Mouse (Mus musculus) limb, embryonic 15.5 days (tissue): ENCODE data around the gene Stoml1. TPM values are rescaled to one million over a fixed set of nuclear protein-coding genes. Genes with fewer than 3 reads are reported as not detected.

Experiments
- ATAC-seq: fragments of 200-750 bp; cut with Nextera tagmentation; 2 replicates; pipeline ENCODE4 v1.8.0; 2017; ENCODE audit warnings: low read depth, moderate TSS enrichment; ENCODE audit not compliant: insufficient number of reproducible peaks, low FRiP score, low TSS enrichment
- H3K27ac ChIP-seq: fragments of 300-500 bp; sonication (generic); 2 replicates; pipeline ENCODE4 v1.5.1; 2015; ENCODE audit warnings: moderate library complexity, mild to moderate bottlenecking, inconsistent platforms
- H3K27me3 ChIP-seq: fragments of 300-500 bp; sonication (generic); 2 replicates; pipeline ENCODE4 v1.6.1; 2015; ENCODE audit warnings: inconsistent platforms
- H3K36me3 ChIP-seq: fragments of 300-500 bp; sonication (generic); 2 replicates; pipeline ENCODE4 v1.6.1; 2015; ENCODE audit warnings: inconsistent platforms
- H3K4me1 ChIP-seq: fragments of 300-500 bp; sonication (generic); 2 replicates; pipeline ENCODE4 v1.6.1; 2015; ENCODE audit warnings: inconsistent platforms
- H3K4me2 ChIP-seq: fragments of 300-500 bp; sonication (generic); 2 replicates; pipeline ENCODE4 v1.6.1; 2015; ENCODE audit warnings: mild to moderate bottlenecking, inconsistent platforms
- H3K4me3 ChIP-seq: fragments of 300-500 bp; sonication (generic); 2 replicates; pipeline ENCODE4 v1.5.1; 2015; ENCODE audit warnings: mild to moderate bottlenecking, inconsistent platforms
- H3K9ac ChIP-seq: fragments of 300-500 bp; sonication (generic); 2 replicates; pipeline ENCODE4 v1.6.1; 2015; ENCODE audit warnings: inconsistent platforms
- H3K9me3 ChIP-seq: fragments of 300-500 bp; sonication (generic); 2 replicates; pipeline ENCODE4 v1.6.1; 2016; ENCODE audit warnings: inconsistent platforms
- WGBS: fragments of 180-500 bp; shearing (Covaris S2); methylation state at CpG from one replicate; pipeline ENCODE4 v1.1.7; 2015; 5-methylcytosine and 5-hydroxymethylcytosine counted together
- polyA plus RNA-seq: library from polyadenylated mRNA; unstranded; fragments of >200 nt; fragmentation: Nextera tagmentation; extraction: Ambion mirVana; gene quantifications from 2 replicates; pipeline ENCODE4 v1.2.1, GENCODE M21; 2015

Stoml1 gene
- polyA plus RNA-seq, 1 experiment from 2014 or later: 35.5 TPM

- Histone ChIP-seq H3K36me3 (peaks cover 24% of the 10 kb centered on the region), H3K27me3 (no peaks in the 10 kb centered on the region), H3K4me2 (no peak overlapping the region), H3K27ac (peak overlapping the region; percentile 58), H3K9ac (no peak overlapping the region), H3K4me1 (peaks cover 42% of the 10 kb centered on the region), H3K9me3 (no peaks in the 10 kb centered on the region), H3K4me3 (no peak overlapping the region)
- WGBS: 86% methylated on average over 6 of the region's 6 CpGs
- no peak for ATAC-seq
Measured at GRCm38 (mm10) chr9:58297065-58297464, 44.1 kb downstream of the Stoml1 start.

GRCm38 (mm10) chr9:58297961-58298477 lies 45.1 kb downstream of the Stoml1 start:
- ATAC-seq: peak; percentile 64; the same call in 1 of the 2 replicates

DNA sequence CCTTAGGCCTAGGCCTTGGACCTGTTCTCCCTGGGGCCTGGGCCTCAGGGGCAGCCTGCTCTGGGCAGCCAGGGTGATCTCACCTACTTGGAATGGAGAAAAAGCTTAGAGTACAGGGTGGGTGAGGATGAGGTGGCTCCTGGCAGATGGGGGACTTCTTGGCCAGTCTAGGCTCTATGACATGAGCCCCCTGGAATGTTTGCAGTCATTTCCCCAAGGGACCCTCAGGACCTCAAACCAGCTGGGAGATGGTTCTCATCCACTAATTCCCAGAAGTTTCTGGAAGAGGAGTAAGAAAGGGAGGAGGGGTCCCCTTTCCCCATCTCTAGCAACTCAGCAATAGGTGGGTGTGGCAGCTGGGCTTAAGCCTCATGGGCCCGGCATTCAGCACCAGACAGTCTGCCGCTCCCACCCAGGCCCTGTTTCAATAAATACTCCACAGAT lies 46.4 kb downstream of the Stoml1 start:
- peak overlapping the region; percentile 61 for H3K27ac ChIP-seq
- no peak overlapping the region for H3K4me3 ChIP-seq
- H3K36me3 ChIP-seq: 0 out of 2 replicates have a peak, but pooled peaks cover 9% of the 10 kb centered on the region
- H3K9ac ChIP-seq: no peak overlapping the region
- no peak overlapping the region for H3K4me2 ChIP-seq
- 29% methylated on average over 2 of the region's 2 CpGs for WGBS
- H3K27me3 ChIP-seq: no peaks in the 10 kb centered on the region
- ATAC-seq: peak; percentile 21; the same call in 1 of the 2 replicates
- H3K4me1 ChIP-seq: peaks cover 59% of the 10 kb centered on the region
- no peaks in the 10 kb centered on the region for H3K9me3 ChIP-seq

More at GRCm38 (mm10) chr9:58297961-58298477, 45.1 kb downstream of the Stoml1 start:
- Histone ChIP-seq H3K4me3 (no peak overlapping the region), H3K36me3 (peaks cover 20% of the 10 kb centered on the region), H3K9me3 (no peaks in the 10 kb centered on the region), H3K9ac (no peak overlapping the region), H3K27ac (peak overlapping the region; percentile 58; the same call in 1 of the 2 replicates), H3K4me1 (peaks cover 46% of the 10 kb centered on the region), H3K4me2 (no peak overlapping the region), H3K27me3 (no peaks in the 10 kb centered on the region)
- 34% methylated on average over 4 of the region's 4 CpGs for WGBS

DNA sequence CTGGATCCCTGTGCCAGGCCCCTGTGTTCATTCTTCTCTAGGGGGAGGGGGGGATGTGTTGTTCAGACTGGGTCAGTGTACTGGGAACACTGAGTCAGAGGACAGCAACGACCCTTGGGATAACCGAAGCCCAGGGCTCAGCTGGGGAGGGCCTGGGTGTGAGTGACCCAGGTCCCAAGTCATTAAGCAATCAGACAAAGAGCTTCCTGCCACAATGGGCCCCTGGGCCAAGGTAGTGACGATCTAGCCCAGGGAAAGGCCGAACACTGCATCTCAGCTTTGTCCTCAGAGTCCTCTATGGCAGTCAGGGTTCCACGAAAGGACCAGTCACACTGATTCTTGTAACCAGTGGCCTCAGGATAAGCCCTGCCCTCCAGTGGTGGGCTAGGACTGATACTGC lies 50.2 kb downstream of the Stoml1 start:
- no peak overlapping the region for H3K4me3 ChIP-seq
- no peaks in the 10 kb centered on the region for H3K27me3 ChIP-seq
- 65% methylated on average over 5 of the region's 5 CpGs for WGBS
- no peak overlapping the region for H3K4me2 ChIP-seq
- no peak for ATAC-seq
- no peak overlapping the region for H3K9ac ChIP-seq
- H3K9me3 ChIP-seq: no peaks in the 10 kb centered on the region
- peaks cover 72% of the 10 kb centered on the region for H3K4me1 ChIP-seq
- 0 out of 2 replicates have a peak, but pooled peaks cover 4% of the 10 kb centered on the region for H3K36me3 ChIP-seq
- H3K27ac ChIP-seq: no peak overlapping the region

GRCm38 (mm10) chr9:58303599-58304271 lies 50.8 kb downstream of the Stoml1 start:
- Histone ChIP-seq H3K9ac (no peak overlapping the region), H3K4me2 (no peak overlapping the region), H3K4me3 (no peak overlapping the region), H3K27ac (peak overlapping the region; percentile 50), H3K36me3 (0 out of 2 replicates have a peak, but pooled peaks cover 4% of the 10 kb centered on the region), H3K4me1 (peaks cover 73% of the 10 kb centered on the region), H3K27me3 (no peaks in the 10 kb centered on the region), H3K9me3 (no peaks in the 10 kb centered on the region)
- 40% methylated on average over 8 of the region's 8 CpGs for WGBS
- no peak for ATAC-seq

DNA sequence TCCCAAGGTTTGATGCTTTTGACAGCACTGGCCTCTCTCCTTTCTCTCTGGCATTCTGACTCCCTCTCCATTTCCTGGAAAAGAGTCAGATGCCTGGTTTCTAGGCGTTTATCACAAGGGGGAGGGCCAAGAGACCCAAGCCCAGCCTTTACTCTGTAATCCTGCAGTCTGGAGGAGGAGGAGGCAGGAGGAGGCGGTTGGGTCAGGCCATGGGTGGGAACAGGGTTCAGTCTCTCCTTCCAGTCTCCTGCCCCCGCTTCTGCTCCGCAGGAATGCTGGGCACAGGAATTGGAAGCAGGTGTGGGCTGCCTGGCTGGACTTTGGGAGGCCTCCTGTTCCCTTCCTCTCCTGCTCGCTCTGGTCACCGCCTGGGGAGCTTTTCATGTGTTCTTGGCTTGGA lies 52.7 kb downstream of the Stoml1 start:
- H3K4me2 ChIP-seq: no peak overlapping the region
- H3K27ac ChIP-seq: peak overlapping the region; percentile 72
- no peak overlapping the region for H3K4me3 ChIP-seq
- 0 out of 2 replicates have a peak, but pooled peaks cover 4% of the 10 kb centered on the region for H3K36me3 ChIP-seq
- ATAC-seq: no peak
- no peaks in the 10 kb centered on the region for H3K27me3 ChIP-seq
- peaks cover 78% of the 10 kb centered on the region for H3K4me1 ChIP-seq
- WGBS: 12% methylated on average over 6 of the region's 6 CpGs
- no peak overlapping the region for H3K9ac ChIP-seq
- H3K9me3 ChIP-seq: no peaks in the 10 kb centered on the region

GRCm38 (mm10) chr9:58308395-58308794 lies 55.4 kb downstream of the Stoml1 start:
- Histone ChIP-seq H3K36me3 (no peaks in the 10 kb centered on the region), H3K27ac (peak overlapping the region; percentile 74), H3K9me3 (no peaks in the 10 kb centered on the region), H3K9ac (no peak overlapping the region), H3K4me3 (peak overlapping the region; percentile 1), H3K4me1 (peaks cover 97% of the 10 kb centered on the region), H3K27me3 (peaks cover 4% of the 10 kb centered on the region; the same call in 1 of the 2 replicates), H3K4me2 (peak overlapping the region; percentile 13; the same call in 1 of the 2 replicates)
- WGBS: 27% methylated on average over 6 of the region's 6 CpGs
- peak; percentile 17; the same call in 1 of the 2 replicates for ATAC-seq

DNA sequence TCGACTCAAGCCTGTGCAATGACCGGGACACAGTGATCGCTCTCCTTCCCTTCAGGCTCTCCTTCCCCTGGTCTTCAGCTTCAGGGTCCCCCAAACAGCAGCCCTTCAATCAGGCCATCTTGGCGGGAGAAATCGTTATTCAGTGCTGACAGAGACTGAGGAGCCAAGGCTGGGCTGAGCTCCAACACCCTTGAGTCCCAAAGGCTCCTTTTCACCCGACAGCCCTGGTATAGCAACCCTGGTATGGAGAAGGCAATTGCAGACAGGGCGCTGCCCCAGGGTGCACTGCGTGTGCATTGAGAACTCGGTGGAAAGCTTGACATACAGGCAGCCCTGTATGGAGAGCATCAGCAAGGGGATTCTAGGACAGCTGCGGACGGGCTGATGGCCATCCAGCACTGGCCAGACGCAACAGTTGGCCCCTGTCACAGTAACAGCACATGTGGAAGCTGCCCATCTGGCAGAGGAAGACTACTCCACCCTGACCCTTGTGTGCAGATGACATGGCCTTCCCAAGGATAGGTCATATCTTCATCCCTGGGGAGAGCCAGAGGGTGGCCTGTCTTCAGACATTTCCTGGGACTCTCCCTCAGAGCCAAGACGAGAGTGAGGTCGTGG lies 57.2 kb downstream of the Stoml1 start:
- Histone ChIP-seq H3K4me1 (peaks cover 96% of the 10 kb centered on the region), H3K27me3 (peaks cover 4% of the 10 kb centered on the region; the same call in 1 of the 2 replicates), H3K27ac (peak overlapping the region; percentile 24; the same call in 1 of the 2 replicates), H3K36me3 (no peaks in the 10 kb centered on the region), H3K9ac (no peak overlapping the region; the same call in 1 of the 2 replicates), H3K9me3 (no peaks in the 10 kb centered on the region), H3K4me2 (peak overlapping the region; percentile 39), H3K4me3 (peak overlapping the region; percentile 21)
- no peak for ATAC-seq
- 63% methylated on average over 14 of the region's 14 CpGs for WGBS

DNA sequence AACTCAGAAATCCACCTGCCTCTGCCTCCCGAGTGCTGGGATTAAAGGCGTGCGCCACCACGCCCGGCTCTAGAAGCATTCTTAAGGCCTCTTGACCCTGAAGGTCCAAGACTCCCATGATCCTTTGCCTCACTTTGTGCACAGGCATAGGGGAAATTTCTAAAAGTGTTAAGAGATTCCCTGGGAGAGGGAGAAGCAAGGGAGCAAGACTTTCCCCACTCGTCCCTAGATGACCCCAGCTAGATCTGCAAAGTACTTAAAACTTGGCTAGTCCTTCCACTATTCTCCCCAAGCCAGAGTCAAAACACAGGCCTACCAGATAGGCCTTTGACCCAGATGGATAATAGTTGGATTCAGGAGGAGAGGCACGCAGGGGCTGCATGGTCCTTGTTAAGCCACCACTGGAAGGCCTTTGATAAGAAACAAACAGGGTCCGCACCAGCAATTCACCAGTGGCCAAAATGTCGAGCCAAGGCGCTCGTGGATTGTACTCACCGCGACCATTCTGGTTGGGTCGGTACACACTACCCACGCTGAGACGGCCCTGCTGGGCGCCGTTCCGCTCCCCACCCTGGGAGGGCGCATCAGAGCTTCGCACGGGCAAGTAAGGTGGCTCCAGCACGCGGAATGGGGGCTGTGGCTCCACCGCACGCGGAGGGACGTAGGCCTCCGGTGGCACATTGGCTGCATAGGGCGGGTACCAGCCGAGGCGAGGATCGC lies 58.4 kb downstream of the Stoml1 start:
- peak overlapping the region; percentile 95 for H3K27ac ChIP-seq
- H3K9ac ChIP-seq: peak overlapping the region; percentile 74
- peaks cover 96% of the 10 kb centered on the region for H3K4me1 ChIP-seq
- peak overlapping the region; percentile 61 for H3K4me3 ChIP-seq
- ATAC-seq: no peak
- peaks cover 4% of the 10 kb centered on the region; the same call in 1 of the 2 replicates for H3K27me3 ChIP-seq
- H3K9me3 ChIP-seq: no peaks in the 10 kb centered on the region
- 55% methylated on average over 33 of the region's 33 CpGs for WGBS
- peak overlapping the region; percentile 83 for H3K4me2 ChIP-seq
- no peaks in the 10 kb centered on the region for H3K36me3 ChIP-seq
